Mouse (Mus musculus): ENCODE data around the gene Cdk8.

DNA sequence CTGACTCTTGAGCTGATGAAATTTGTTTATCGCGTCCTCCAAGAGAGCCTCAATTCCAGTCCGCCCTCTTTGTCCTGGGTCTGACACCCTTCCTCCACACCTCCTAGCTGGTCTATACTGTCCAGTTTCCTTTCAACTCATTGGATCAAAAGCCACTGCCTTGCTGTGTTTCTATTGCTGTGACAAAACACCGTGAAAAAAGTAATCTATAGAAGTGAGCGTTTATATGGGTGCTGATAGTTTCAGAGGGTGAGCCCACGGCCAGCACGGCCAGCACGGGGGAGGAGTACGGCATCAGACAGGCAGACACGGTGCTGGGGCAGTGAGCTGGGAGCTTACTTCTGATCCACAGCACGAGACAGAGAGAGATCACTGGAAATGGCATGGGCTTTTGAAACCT is 100.1 kb downstream of the Cdk8 start:
- no peak for TF ChIP-seq CTCF (IDR thresholded peaks at IDR 0.05; ENCODE audit: extremely low read depth, insufficient read depth, insufficient read length, insufficient replicate concordance)
- TF ChIP-seq POLR2A (IDR thresholded peaks at IDR 0.05; ENCODE audit: low read depth, low read length), result no peak

Data from spleen, adult 2 months (tissue).